Comparison of ENCODE assay signal across 8 mouse cellular contexts in genomic region chr2:156990727-156991431, GRCm38 (mm10). TPM values are rescaled to one million over a fixed set of nuclear protein-coding genes. Genes with fewer than 3 reads are reported as not detected.
DNase-seq lines count a peak whose midpoint lies in the region; ATAC-seq and TF ChIP-seq lines count a peak whose summit lies in the region.

No protein-coding gene starts in this region.

- no peaks in the 10 kb centered on the region for H3K27me3 ChIP-seq in CH12.LX (replicated peaks)
- 0 out of 2 replicates have a peak, but pooled peaks cover 4% of the 10 kb centered on the region for H3K27me3 ChIP-seq in embryonic facial prominence, embryonic 10.5 days (replicated peaks; ENCODE audit: low read depth, poor library complexity, severe bottlenecking)
- H3K27me3 ChIP-seq in hindbrain, embryonic 16.5 days (replicated peaks; ENCODE audit: control insufficient read depth, insufficient read depth, low read length) = no peaks in the 10 kb centered on the region
- H3K27me3 ChIP-seq in liver, embryonic 11.5 days (replicated peaks; ENCODE audit: control insufficient read depth, insufficient read depth, low read length) = no peaks in the 10 kb centered on the region
- H3K27me3 ChIP-seq in stomach, embryonic 14.5 days (ENCODE audit: control insufficient read depth, insufficient read depth, low read length) = no peaks in the 10 kb centered on the region

- peak; percentile 47 to 61 for DNase-seq in frontal cortex, adult 2 months (ENCODE audit: extremely low spot score in 1 of 2, low spot score in 1 of 2)
- DNase-seq in frontal cortex, postnatal 10 days (ENCODE audit: low spot score in 2 of 2) = no peak
- no peak for DNase-seq in CH12.LX (ENCODE audit: extremely low read depth)
- peak; percentile 33 for DNase-seq in embryonic facial prominence, embryonic 10.5 days (ENCODE audit: low spot score)
- DNase-seq in liver, embryonic 11.5 days (ENCODE audit: low spot score) = no peak
- DNase-seq in adrenal gland, adult 8-10 months = no peak

- no peaks in the 10 kb centered on the region; the same call in 1 of the 2 replicates for H3K79me2 ChIP-seq in CH12.LX (replicated peaks; ENCODE audit: control insufficient read depth, extremely low read depth, insufficient read depth, poor library complexity, severe bottlenecking)

- TF ChIP-seq POLR2A in CH12.LX (IDR thresholded peaks at IDR 0.05; ENCODE audit: low read depth, low read length) = no peak

- H3K4me3 ChIP-seq in CH12.LX (replicated peaks in 1 of 3; ENCODE audit: low read depth in 2 of 3, low read length in 2 of 3, poor library complexity in 1 of 3) = peak overlapping the region; percentile 71 to 88 (median 82)
- peak overlapping the region; percentile 73 for H3K4me3 ChIP-seq in embryonic facial prominence, embryonic 10.5 days
- peak overlapping the region; percentile 64 for H3K4me3 ChIP-seq in hindbrain, embryonic 16.5 days (ENCODE audit: low read length)
- H3K4me3 ChIP-seq in liver, embryonic 11.5 days (ENCODE audit: low read depth, low read length) = peak overlapping the region; percentile 87
- peak overlapping the region; percentile 77 for H3K4me3 ChIP-seq in stomach, embryonic 14.5 days (ENCODE audit: low read depth, low read length)

- H3K9ac ChIP-seq in CH12.LX (ENCODE audit: insufficient read depth, low read depth) = peak overlapping the region; percentile 42
- H3K9ac ChIP-seq in hindbrain, embryonic 16.5 days (ENCODE audit: low read depth, low read length) = peak overlapping the region; percentile 74
- H3K9ac ChIP-seq in liver, embryonic 11.5 days (ENCODE audit: low read depth, low read length) = peak overlapping the region; percentile 91
- peak overlapping the region; percentile 83 for H3K9ac ChIP-seq in stomach, embryonic 14.5 days (replicated peaks; ENCODE audit: low read depth, low read length)

- no peak for TF ChIP-seq EP300 in CH12.LX (IDR thresholded peaks at IDR 0.05; ENCODE audit: low read length)

- no peak for TF ChIP-seq RAD21 in CH12.LX (IDR thresholded peaks at IDR 0.05; ENCODE audit: low read depth, low read length)

- TF ChIP-seq CTCF in CH12.LX (conservative IDR thresholded peaks at IDR 0.05 in 1 of 2, IDR thresholded peaks at IDR 0.05 in 1 of 2; ENCODE audit: low read depth in 2 of 2, low read length in 2 of 2) = no peak

- 4% methylated on average over 16 of the region's 16 CpGs for WGBS in embryonic facial prominence, embryonic 10.5 days
- WGBS in hindbrain, embryonic 16.5 days = 5% methylated on average over 16 of the region's 16 CpGs
- WGBS in liver, embryonic 11.5 days = 4% methylated on average over 16 of the region's 16 CpGs
- 8% methylated on average over 16 of the region's 16 CpGs for WGBS in stomach, embryonic 14.5 days

- in situ Hi-C loops in CH12.LX (cut with MboI; ENCODE audit: low pct_ligation_motif_present, low pct_unique_long_range_greater_than_20kb, low sequenced_read_pairs) = no loop called here

- H3K27ac ChIP-seq in CH12.LX (ENCODE audit: insufficient read depth, low read depth) = no peak overlapping the region
- no peak overlapping the region for H3K27ac ChIP-seq in embryonic facial prominence, embryonic 10.5 days (replicated peaks)
- peak overlapping the region; percentile 82 for H3K27ac ChIP-seq in hindbrain, embryonic 16.5 days (ENCODE audit: low read depth, low read length)
- H3K27ac ChIP-seq in liver, embryonic 11.5 days (ENCODE audit: low read depth, low read length) = 0 out of 2 replicates have a peak overlapping the region, but pooled peaks have one; percentile 69
- no peak overlapping the region for H3K27ac ChIP-seq in stomach, embryonic 14.5 days (ENCODE audit: low read length)

- dilution Hi-C loops in CH12.LX (cut with MboI; ENCODE audit: extremely low pct_ligation_motif_present, extremely low pct_unique_long_range_greater_than_20kb, low sequenced_read_pairs) = no loop called here

- H3K9me3 ChIP-seq in CH12.LX (replicated peaks; ENCODE audit: low read length) = no peaks in the 10 kb centered on the region
- no peaks in the 10 kb centered on the region for H3K9me3 ChIP-seq in embryonic facial prominence, embryonic 10.5 days
- no peaks in the 10 kb centered on the region for H3K9me3 ChIP-seq in hindbrain, embryonic 16.5 days (ENCODE audit: control insufficient read depth, low read length)
- H3K9me3 ChIP-seq in liver, embryonic 11.5 days (ENCODE audit: control insufficient read depth, low read length) = no peaks in the 10 kb centered on the region
- H3K9me3 ChIP-seq in stomach, embryonic 14.5 days (ENCODE audit: control insufficient read depth, low read depth, low read length) = no peaks in the 10 kb centered on the region

- ATAC-seq in hindbrain, embryonic 16.5 days = no peak
- no peak for ATAC-seq in liver, embryonic 11.5 days (replicated peaks; ENCODE audit: low FRiP score)
- no peak for ATAC-seq in stomach, embryonic 14.5 days (ENCODE audit: insufficient number of reproducible peaks, insufficient read depth, low FRiP score, low read depth)

- peak overlapping the region; percentile 90 for H3K4me2 ChIP-seq in CH12.LX (ENCODE audit: insufficient read depth, low read depth, poor library complexity, severe bottlenecking)
- H3K4me2 ChIP-seq in hindbrain, embryonic 16.5 days (ENCODE audit: low read length) = peak overlapping the region; percentile 87
- peak overlapping the region; percentile 76 for H3K4me2 ChIP-seq in liver, embryonic 11.5 days
- peak overlapping the region; percentile 87 for H3K4me2 ChIP-seq in stomach, embryonic 14.5 days (replicated peaks; ENCODE audit: low read depth, low read length)

- peaks cover 0 to 13% of the 10 kb centered on the region in 2 experiments; a peak in 2 of 4 replicates for H3K4me1 ChIP-seq in CH12.LX (ENCODE audit: control insufficient read depth in 1 of 2, insufficient read depth in 2 of 2)
- H3K4me1 ChIP-seq in embryonic facial prominence, embryonic 10.5 days = peaks cover 18% of the 10 kb centered on the region
- H3K4me1 ChIP-seq in hindbrain, embryonic 16.5 days (ENCODE audit: control insufficient read depth, insufficient read depth, low read depth, low read length) = peaks cover 11% of the 10 kb centered on the region
- peaks cover 9% of the 10 kb centered on the region; the same call in 1 of the 2 replicates for H3K4me1 ChIP-seq in liver, embryonic 11.5 days (replicated peaks; ENCODE audit: control insufficient read depth, insufficient read depth, low read length)
- peaks cover 5% of the 10 kb centered on the region; the same call in 1 of the 2 replicates for H3K4me1 ChIP-seq in stomach, embryonic 14.5 days (ENCODE audit: control insufficient read depth, insufficient read depth, low read length)

- H3K36me3 ChIP-seq in CH12.LX (replicated peaks in 1 of 2; ENCODE audit: control insufficient read depth in 1 of 2, insufficient read depth in 1 of 2, low read length in 1 of 2) = peaks cover 13 to 22% of the 10 kb centered on the region in 2 experiments
- peaks cover 29% of the 10 kb centered on the region for H3K36me3 ChIP-seq in embryonic facial prominence, embryonic 10.5 days (replicated peaks)
- no peaks in the 10 kb centered on the region for H3K36me3 ChIP-seq in hindbrain, embryonic 16.5 days (ENCODE audit: control insufficient read depth, insufficient read depth, low read length)
- H3K36me3 ChIP-seq in liver, embryonic 11.5 days (ENCODE audit: control insufficient read depth, insufficient read depth, low read length) = peaks cover 10% of the 10 kb centered on the region
- H3K36me3 ChIP-seq in stomach, embryonic 14.5 days (ENCODE audit: control insufficient read depth, insufficient read depth, low read length) = peaks cover 10% of the 10 kb centered on the region

TF ChIP-seq in CH12.LX, 34 proteins besides CTCF, POLR2A, EP300 and RAD21:
- no peak for TF ChIP-seq IRF4 (IDR thresholded peaks at IDR 0.05; ENCODE audit: low read depth, low read length)

RNA-seq across cellular contexts. Expression of gene Ndrg3, which starts 1.0 kb away (rescaled TPM):
- polyA plus RNA-seq in frontal cortex, adult 2 months (2012; rRNA removed) = 439 and 512 TPM in 2 replicates
- total RNA-seq in CH12.LX (2012; rRNA removed) (20.9 and 21.8 TPM in 2 replicates), CH12.LX (2014; rRNA removed) (12.9 and 16.6 TPM in 2 replicates)
- 27.5 and 34.3 TPM in 2 replicates for polyA plus RNA-seq in CH12.LX (2012; ENCODE audit: insufficient read length, low read depth)
- polyA plus RNA-seq in embryonic facial prominence, embryonic 10.5 days (2016; fragmentation: Nextera tagmentation; extraction: Ambion mirVana) = 40.4 and 41.1 TPM in 2 replicates
- polyA plus RNA-seq in hindbrain, embryonic 16.5 days (2015; fragmentation: Nextera tagmentation; extraction: Ambion mirVana) = 168 and 181 TPM in 2 replicates
- polyA plus RNA-seq in liver, embryonic 11.5 days (2014; fragmentation: Nextera tagmentation; extraction: Ambion mirVana) = 58.9 and 68.3 TPM in 2 replicates
- polyA plus RNA-seq in stomach, embryonic 14.5 days (2014; fragmentation: Nextera tagmentation; extraction: Ambion mirVana) = 44.4 and 45.1 TPM in 2 replicates
- 10 to 100 TPM; 54.3 to 81.0 (median 75.3) TPM for total RNA-seq in adrenal gland, adult 8-10 months (2022)

RNA-seq across cellular contexts. Expression of gene Dsn1, which starts 16.1 kb away (rescaled TPM):
- polyA plus RNA-seq in frontal cortex, adult 2 months (2012; rRNA removed) = 6.6 and 7.3 TPM in 2 replicates
- total RNA-seq in CH12.LX (2012; rRNA removed) = 23.2 and 23.4 TPM in 2 replicates
- total RNA-seq in CH12.LX (2014; rRNA removed) = 34.3 and 38.0 TPM in 2 replicates
- polyA plus RNA-seq in CH12.LX (2012; ENCODE audit: insufficient read length, low read depth) = 25.6 and 26.5 TPM in 2 replicates
- polyA plus RNA-seq in embryonic facial prominence, embryonic 10.5 days (2016; fragmentation: Nextera tagmentation; extraction: Ambion mirVana) = 51.7 and 53.8 TPM in 2 replicates
- 10.5 and 11.6 TPM in 2 replicates for polyA plus RNA-seq in hindbrain, embryonic 16.5 days (2015; fragmentation: Nextera tagmentation; extraction: Ambion mirVana)
- polyA plus RNA-seq in liver, embryonic 11.5 days (2014; fragmentation: Nextera tagmentation; extraction: Ambion mirVana) = 45.0 and 45.7 TPM in 2 replicates
- polyA plus RNA-seq in stomach, embryonic 14.5 days (2014; fragmentation: Nextera tagmentation; extraction: Ambion mirVana) = 36.4 and 38.7 TPM in 2 replicates
- total RNA-seq in adrenal gland, adult 8-10 months (2022) = 1 to 10 TPM; 4.8 to 7.7 (median 6.4) TPM

Comparison
In these comparisons a context has a peak if more than half of its experiments do, and no peak if none do; other contexts are left out.
1. DNase-seq: peak in frontal cortex, adult 2 months (2 of 2) and embryonic facial prominence, embryonic 10.5 days (single experiment); none in frontal cortex, postnatal 10 days (0 of 2), CH12.LX (single experiment), liver, embryonic 11.5 days (single experiment) and adrenal gland, adult 8-10 months (single experiment).
2. H3K27ac ChIP-seq: peak in hindbrain, embryonic 16.5 days (single experiment) and liver, embryonic 11.5 days (single experiment); none in CH12.LX (single experiment), embryonic facial prominence, embryonic 10.5 days (single experiment) and stomach, embryonic 14.5 days (single experiment).
3. Peak in every context shown above with its lines, with median percentiles within 50 percentile points of each other: H3K4me2 ChIP-seq, H3K4me3 ChIP-seq and H3K9ac ChIP-seq.